Mouse (Mus musculus) natural killer cell, adult 2 months (primary cell): Measurements from ENCODE around the gene Ctdnep1.

ENCODE experiments used
- DNase-seq, 2 experiments: peaks; one replicate each; pipeline ENCODE4 v3.0.0; 2022; ENCODE audit warnings: low spot score in 2 of 2

Gene Ctdnep1

DNA sequence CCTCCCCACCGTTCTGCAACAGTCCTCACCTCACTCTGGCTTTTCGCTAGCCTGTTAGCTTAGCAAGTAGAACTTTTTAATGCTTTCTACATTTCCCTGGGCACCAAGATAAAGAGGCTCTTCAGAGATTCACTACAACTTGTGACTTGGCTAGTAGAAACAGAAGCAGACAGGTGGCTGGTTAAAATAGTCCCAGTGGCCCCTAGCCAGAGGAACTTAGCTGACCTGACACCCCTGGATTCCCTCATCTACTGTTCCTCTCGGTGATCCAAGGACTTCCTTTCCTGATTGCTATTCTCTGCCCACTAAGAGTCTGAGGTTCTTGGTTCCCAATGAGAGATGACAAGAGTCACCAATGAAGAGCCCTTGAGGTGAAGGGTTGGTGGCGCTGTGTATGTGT, 2.4 kb downstream of the Ctdnep1 start:
- DNase-seq: no peak

DNA sequence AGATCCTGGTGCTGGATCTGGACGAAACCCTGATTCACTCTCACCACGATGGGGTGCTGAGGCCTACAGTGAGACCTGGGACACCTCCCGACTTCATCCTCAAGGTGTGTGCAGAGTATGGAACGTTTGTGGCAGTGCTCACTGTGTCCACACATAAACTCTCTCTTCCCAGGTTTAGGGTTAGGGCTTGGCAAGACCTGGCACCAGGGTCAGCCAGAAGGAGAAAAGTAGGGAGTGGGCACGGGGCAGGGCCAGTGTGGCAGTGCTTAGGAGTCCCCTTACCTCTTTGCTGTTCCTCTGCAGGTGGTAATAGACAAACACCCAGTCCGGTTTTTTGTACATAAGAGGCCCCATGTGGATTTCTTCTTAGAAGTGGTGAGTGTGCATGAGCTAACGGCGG, 3.5 kb downstream of the Ctdnep1 start:
- DNase-seq: no peak

DNA sequence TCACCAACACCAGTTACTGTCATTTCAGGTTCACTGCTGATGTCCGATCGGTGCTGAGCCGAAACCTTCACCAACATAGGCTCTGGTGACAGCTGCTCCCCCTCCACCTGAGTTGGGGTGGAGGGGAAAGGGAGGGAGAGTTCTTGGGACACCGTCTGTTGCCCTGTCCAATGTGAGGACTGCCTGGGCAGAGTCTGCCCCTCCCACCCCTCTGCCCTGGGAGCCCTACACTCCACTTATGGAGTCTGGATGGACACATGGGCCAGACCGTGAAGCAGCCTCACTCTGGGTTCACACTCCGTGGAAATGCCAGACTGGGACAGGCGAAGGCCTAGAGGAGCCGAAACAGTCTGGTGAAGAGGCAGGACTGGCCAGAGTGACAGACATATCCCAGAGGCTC, 9.0 kb downstream of the Ctdnep1 start:
- DNase-seq: no peak

DNA sequence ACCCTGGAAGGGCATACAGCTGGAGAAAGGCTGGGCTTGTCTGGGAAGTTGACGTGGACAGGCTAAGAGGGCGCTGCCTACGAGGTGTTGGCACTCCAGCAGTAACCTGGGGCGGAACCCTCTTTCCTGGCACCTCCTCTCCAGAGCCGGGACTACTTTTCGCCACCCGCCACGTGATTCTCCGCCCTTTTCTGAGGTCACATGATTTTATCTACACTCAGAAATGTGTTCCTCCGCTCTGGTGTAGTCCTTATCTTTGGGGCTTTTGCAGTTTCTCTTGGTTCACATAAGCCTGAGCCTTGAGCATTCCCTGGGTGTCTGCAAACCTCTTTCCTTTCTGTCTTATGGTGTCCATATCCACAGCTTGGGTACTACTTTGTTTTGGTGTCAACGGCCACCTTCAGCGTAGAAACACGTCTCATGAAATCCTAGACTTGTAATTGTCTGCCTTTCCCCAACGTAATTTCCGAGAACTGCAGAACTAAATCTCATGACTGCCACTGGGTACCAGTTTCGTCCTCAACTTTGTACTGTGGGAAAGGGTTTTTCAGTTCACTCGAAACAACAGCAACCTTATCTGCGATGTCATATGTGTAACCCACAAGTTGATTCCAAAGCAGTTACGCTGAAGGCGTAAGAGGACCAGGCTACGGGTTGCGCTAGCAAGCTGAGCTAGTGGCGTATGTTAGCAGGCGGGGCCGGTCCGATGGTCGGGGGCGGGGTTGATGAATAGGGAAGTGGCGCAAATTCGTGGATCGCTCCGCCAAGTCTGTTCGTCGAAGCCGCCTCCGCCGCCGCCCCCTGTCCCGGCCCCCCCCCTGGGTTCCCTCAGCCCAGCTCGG, 10.1 kb downstream of the Ctdnep1 start, which contains the start of gene Gabarap:
TSS of gene Gabarap (plus strand) at position 294 of the 842 bp plus-strand sequence.
- DNase-seq: peak; percentile 96 to 97

DNA sequence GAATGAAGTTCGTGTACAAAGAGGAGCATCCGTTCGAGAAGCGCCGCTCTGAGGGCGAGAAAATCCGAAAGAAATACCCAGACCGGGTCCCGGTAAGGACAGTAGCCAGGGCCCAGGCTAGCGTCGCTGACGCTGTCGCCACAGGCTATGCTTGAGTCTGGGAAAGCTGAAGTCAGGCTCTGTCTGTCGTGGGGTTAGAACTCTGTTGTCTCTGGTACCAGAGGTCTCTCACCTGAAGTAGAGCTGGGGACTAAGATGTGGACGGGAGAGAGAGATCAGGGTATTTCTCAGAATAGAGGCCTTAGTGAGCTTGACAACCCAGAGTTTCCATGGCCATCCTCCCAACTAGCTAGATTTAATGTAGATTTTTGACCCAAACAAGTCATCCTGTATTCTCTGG, 10.8 kb downstream of the Ctdnep1 start:
- no peak for DNase-seq

DNA sequence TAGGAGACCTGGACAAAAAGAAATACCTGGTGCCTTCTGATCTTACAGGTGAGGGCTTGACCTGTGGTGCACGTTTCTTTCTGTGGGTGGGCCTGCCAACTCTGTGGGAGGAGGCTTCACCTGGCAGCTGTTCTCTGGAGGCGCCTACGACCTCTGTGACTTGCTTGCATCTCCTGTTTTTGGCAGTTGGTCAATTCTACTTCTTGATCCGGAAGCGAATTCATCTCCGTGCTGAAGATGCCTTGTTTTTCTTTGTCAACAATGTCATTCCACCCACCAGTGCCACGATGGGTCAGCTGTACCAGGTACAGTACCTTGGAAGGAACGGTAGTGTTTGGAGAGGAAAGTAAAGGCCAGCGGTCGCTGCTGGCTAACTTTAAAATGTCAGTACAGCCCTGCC, 11.4 kb downstream of the Ctdnep1 start:
- no peak for DNase-seq

DNA sequence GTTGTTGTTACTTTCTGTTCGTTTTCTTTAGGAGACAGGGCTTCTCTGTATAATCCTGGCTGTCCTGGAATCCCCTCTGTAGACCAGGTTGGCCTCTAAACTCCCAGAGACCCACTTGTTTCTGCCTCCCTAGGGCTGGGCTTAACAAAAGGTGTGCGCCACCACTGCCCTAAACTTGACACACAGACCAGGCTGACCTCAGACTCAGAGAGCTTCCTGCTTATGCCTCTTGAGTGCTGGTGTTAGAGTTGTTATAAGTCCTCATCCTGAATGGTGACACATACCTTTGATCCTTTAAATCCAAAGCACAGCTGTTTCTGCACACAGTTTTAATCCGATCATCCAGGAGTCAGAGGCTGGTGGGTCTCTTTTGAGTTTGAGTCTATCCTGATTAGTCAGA, 12.0 kb downstream of the Ctdnep1 start:
- no peak for DNase-seq

DNA sequence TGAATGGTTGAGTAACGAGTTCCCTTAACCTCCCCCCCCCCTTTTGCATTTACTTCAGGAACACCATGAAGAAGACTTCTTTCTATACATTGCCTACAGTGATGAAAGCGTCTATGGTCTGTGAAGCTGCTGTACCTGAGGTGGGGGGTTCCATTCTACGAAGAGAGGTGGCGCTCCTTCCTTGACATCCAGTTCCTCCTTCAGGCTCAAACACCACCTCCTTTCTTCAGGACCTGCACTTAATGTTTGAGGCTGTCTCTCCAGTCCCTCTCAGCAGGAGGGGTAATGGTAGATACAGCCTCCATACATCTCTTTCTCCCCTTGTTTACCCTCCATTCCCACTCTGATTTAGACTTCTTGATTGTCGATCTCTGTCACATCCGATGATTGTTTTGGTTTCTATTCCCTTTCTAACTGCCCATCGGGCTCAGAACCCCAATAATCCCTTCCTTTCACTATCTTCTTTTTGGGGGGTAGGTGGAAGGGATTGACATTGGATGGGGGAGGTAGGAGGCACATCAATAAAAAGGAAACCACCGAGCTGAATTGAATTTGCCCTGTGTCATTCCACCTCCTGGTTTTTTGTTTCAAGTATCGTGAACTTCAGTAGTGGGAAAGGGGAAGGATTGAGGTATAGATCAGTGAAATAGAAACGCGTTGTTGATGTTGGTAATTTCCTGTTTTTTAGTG, 13.6 kb downstream of the Ctdnep1 start:
- DNase-seq: no peak

DNA sequence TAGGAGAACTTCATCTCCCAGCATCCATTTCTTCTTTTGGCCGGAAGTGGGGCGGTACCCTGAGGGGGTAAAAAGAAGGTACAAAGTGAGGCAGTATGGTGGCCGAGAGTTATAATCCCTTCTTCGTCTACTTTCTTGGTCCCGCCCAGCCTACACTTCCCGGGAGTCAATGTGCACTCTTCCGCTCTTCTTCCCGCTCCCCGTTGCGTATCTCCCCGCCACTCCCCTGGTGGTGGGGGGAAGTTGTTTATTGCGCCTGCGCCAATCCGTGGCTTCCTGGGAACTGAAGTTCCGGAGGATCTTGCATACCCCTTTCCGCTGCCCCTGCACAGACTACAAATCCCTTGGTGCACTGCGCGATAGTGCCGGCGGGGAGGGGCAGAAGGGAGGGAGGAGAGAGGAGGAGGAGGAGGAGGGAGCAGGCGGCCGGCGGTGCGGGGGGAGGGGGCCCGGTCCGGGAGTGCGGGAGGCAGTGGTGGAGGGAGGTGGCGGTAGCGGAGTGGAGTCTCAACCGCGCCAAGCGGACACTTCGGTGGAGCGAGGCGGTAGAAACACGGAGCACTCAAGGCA, 14.5 kb downstream of the Ctdnep1 start, which contains the start of gene Phf23:
TSS of gene Phf23 (plus strand) at position 387 of the 570 bp plus-strand sequence.
- peak; percentile 97 to 98 for DNase-seq

DNA sequence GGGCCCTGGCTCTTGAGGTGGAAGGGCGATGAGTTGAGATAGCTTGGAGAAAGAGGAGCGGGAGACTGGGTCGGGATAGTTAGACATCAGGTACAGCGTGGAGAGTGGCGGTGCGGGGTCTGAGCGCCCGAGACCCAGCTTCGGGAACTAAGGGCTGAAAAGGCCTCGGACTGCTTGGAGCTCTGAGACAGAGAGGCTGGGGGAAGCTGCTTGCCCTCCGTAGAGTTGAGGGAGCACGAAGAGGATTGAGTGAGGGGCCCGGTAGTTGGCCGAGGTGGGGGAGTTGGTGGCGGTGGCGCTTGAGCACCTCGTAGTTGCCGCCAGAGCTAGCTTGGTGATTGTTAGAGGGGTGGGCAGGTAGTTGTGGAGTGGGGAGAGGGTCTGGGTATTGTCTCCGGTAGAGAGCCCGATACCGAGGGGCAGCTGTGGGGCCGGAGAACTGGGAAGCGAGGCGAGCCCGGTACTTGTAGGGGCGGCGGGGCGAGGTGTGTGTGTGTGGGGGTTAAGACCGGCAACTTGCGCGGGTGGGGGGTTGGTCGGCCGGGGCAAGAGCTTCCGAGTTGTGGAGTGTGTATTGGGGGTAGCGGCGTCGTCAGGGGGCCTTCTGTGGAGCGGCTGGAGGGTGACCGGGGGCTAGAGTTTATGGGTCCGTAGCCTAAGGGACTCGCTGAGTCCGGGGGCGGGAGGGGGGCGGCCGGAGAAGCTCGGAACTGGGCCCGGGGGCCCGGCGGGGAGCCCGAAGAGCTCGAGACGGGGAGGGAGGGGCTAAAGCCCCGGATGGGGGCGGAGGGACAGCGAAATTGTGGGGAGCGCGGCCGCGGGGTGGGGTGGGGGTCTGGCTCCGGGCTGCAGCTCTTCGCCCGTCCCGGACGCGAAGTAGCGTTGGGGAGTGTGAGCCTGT, 15.5 kb downstream of the Ctdnep1 start:
- peak; percentile 41 to 44 for DNase-seq

DNA sequence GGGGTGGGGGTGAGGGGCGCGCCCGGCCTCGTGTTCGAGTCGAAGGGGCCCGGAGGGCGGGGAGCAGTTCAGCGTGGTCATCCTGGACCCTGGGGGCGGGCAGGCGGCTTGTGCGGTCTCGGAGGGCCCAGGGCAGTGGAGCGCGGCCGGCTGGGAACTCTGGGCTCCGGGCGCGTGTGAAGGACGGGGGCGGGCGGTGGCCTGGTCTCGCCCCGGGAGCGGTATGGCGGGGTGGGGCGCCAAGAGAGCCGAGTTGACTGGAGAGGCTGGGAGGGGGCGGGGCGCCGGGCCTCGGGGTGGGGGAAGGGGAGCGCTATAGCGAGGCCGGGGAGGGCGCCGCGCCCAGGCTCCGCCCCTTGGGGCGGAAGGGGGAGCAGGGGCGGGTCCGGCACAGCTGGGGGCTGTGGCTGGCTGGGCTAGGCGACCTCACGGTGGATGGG, 16.1 kb downstream of the Ctdnep1 start:
- DNase-seq: peak; percentile 77 to 84

DNA sequence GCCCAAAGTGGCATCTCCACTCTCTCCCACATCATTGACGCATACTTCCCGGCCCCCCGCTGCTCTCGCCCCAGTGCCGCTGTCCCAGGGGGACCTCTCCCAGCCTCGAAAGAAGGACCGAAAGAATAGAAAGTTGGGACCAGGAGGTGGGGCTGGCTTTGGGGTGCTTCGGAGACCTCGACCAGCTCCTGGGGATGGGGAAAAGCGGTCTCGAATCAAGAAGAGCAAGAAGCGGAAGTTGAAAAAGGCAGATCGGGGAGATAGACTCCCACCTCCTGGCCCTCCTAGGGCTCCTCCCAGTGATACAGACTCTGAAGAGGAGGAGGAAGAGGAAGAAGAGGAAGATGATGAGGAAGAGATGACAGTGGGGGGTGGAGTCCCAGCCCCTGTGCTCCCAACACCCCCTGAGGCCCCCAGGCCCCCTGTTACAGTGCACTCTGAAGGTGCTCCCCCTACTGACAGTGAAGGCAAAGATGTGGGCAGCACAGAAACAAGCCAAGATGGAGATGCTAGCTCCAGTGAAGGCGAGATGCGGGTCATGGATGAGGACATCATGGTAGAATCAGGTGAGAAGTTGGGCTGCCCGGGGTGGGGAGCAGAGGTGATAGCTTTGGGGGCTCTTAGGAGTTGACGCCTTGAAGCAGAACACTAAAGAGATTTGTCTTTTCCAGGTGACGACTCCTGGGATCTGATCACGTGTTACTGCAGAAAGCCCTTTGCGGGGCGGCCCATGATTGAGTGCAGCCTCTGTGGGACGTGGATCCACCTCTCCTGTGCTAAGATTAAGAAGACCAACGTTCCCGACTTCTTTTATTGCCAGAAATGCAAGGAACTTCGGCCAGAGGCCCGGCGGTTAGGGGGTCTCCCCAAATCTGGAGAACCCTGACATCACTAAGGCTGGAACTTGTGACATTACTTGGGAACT, 17.9 kb downstream of the Ctdnep1 start:
- no peak for DNase-seq

DNA sequence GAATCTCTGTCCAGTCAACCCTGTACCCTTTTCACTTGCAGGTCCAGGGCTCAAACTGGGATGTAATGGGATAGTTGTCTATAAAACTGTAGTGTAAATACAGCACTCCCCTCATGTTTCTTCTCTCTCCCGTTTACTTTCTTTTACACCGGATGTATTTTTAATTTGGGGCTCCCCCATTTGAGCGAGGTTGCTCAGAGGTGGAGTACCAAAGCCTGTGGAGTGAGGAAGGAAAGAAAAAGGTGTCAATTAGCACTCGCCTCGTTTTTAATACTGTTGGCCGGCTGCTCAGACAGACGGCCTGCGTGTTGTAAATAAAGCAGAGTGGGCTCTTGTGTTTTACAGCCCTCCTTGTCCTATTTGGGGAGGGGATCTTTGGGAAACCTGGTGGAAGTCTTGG, 18.7 kb downstream of the Ctdnep1 start:
- no peak for DNase-seq

DNA sequence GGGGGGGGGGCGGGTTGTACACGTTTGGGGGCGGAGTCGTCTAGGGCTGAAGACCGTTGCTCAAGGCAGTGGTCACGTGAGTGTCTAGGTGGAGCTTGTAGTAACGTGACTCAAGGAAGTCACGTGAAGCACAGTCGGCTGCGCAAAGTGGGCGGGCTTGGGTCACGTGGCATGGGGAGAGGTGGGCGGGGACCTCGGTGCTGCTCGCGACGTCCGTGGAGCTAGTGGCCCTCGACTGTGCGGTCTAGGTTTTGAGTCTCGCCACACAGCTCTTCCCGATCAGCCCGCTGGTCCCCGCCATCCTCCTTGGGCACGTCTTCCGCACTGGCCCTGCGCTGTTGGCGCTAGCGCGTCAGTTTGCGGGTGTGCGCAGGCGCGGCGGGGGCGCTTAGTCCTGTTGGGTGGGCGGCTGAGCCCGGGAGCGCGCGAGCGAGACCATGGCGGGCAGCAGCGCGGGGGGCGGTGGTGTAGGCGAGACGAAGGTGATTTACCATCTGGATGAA, 19.5 kb downstream of the Ctdnep1 start, which contains the start of gene Dvl2:
TSS of gene Dvl2 (plus strand) at position 200 of the 503 bp plus-strand sequence.
- peak; percentile 88 to 91 for DNase-seq

DNA sequence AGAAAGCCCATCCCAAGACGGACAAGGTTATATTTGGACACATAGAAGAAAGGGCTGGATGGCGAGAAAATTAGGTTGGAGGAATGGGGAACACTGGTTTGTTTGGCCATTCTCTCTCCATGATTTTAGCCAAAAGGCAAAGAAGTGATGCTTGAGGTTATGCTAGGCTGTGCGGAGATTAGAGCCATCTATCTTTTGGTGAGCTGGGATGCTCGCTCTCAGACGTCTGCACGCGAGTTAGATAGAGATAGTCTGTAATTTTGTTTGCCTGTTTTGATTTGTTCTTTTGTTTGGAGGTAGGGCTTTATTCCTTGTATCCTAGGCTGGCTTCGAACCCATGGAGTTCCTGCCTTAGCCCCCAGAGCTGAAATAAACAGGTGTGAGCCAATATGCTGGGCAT, 20.2 kb downstream of the Ctdnep1 start:
- no peak for DNase-seq

DNA sequence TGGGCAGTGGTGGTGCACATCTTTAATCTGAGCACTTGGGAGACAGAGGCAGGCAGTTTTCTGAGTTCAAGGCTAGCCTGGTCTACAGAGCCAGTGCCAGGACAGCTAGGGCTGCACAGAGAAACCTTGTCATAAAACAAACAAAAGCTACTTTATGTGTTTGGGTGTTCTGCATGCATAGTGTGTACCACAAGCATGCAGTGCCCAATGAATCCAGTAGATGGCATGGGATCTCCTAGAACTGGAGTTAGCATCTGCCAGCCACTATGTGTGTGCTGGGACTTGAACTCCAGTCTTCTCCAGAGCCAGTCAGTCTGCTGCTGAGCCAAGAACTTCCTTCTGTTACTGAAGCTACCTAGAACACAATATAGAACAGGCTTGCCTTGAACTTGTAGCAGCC, 20.9 kb downstream of the Ctdnep1 start:
- peak; percentile 52 to 65 for DNase-seq

DNA sequence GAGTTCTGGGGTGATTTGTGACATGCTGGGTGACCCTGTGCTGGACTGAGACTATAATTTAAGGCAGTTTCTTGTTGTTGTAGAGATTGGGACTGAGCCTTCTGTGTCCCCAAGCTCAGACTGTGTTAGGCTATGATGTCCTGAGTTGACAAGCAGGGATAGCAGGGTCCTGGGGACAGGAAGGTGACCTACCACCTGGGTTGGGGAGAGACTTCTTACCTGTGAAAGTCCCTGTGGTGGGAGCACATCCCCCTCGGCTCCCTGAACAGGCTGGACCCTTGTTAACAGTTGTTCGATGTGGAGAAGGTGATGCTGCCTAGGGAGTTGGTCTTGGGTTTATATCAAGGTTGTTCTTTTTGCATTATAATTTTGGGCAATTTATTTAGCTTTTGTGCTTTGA, 21.5 kb downstream of the Ctdnep1 start:
- DNase-seq: no peak

DNA sequence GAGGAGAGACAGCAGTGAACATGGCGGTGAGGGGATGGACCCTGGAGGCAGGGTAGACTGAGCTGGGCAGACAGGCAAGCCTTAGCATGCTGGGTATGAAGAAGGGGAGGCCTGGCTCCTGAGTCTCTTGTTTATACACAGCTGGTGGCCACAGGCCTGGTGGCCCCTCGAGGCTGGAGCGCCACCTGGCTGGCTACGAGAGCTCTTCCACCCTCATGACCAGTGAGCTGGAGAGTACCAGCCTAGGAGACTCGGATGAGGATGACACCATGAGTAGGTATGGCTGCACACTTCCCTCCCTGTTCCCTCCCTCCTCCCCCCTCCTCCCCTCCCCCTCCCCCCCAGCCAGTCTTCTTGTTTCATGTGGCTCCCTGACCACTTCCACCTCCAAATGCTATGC, 24.6 kb downstream of the Ctdnep1 start:
- peak; percentile 49 to 54 for DNase-seq

DNA sequence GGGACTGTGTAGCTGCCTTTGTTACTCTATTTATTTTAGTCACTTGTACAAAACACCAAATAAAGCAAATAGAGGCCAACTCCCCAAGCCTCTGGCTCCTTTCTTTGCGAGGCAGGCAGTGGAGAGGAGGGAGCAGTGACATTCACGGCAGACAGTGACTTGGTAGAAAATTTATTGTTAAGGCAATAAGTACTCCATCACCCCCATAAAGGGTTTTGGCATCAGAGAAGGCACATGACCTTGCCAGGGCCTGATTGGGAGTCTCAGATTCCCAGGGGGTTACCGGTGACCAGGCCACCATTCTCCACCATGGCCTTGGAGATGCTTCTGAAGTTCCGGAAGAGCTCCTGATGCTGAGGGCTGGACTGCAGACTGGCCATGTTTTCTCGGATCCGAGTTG, 29.1 kb downstream of the Ctdnep1 start:
- DNase-seq: no peak

DNA sequence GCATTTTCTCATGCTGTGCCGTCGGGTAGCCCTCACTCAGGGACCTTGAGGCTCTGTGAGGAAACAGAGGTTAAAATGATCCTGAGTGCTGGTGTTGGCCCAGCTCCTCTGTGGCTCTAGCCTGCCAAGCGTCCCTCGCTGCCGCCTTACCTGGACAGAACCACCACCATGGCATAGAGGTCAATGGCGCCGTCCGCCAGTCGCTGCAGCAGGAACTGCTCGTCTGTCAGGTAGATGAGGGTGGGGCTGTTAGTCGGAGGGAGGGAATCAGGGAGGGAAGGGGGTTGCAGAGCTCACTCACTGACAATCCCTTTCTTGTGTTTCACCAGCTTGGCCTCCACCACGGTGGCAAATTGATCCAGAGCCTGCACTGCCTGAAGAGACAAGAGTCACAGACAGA, 29.6 kb downstream of the Ctdnep1 start:
- DNase-seq: no peak
